Comparison of ENCODE assay signal across 12 mouse cellular contexts in genomic region chr5:143975631-143975933, GRCm38 (mm10). TPM values are rescaled to one million over a fixed set of nuclear protein-coding genes. Genes with fewer than 3 reads are reported as not detected.
DNase-seq lines count a peak whose midpoint lies in the region; ATAC-seq and TF ChIP-seq lines count a peak whose summit lies in the region.
"Had no signal": no experiment of that assay in that cellular context is flagged by ENCODE, and none has a peak within 500 bp of the region (broad histone marks: within the 10 kb centered on the region; RNA-seq: fewer than 3 reads in every experiment).

No protein-coding gene starts in this region.

- no peak overlapping the region for H3K27ac ChIP-seq in hindbrain, embryonic 12.5 days
- H3K27ac ChIP-seq in hindbrain, embryonic 10.5 days = no peak overlapping the region
- H3K27ac ChIP-seq in stomach, embryonic 14.5 days (ENCODE audit: low read length) = no peak overlapping the region
- no peak overlapping the region for H3K27ac ChIP-seq in stomach, postnatal 0 days (replicated peaks)
- H3K27ac ChIP-seq in liver, embryonic 15.5 days (replicated peaks) = peak overlapping the region; percentile 91
- H3K27ac ChIP-seq in midbrain, embryonic 16.5 days (ENCODE audit: low read length) = no peak overlapping the region

- peak; percentile 13; the same call in 1 of the 2 replicates for ATAC-seq in hindbrain, embryonic 12.5 days (ENCODE audit: low FRiP score)
- peak; percentile 26; the same call in 1 of the 2 replicates for ATAC-seq in stomach, embryonic 14.5 days (ENCODE audit: insufficient number of reproducible peaks, insufficient read depth, low FRiP score, low read depth)
- ATAC-seq in stomach, postnatal 0 days (ENCODE audit: low FRiP score, low TSS enrichment) = no peak; the same call in 1 of the 2 replicates
- ATAC-seq in liver, embryonic 15.5 days (ENCODE audit: insufficient read depth) = peak; percentile 11
- no peak for ATAC-seq in midbrain, embryonic 16.5 days

- no peak overlapping the region for H3K4me2 ChIP-seq in hindbrain, embryonic 12.5 days (replicated peaks)
- no peak overlapping the region for H3K4me2 ChIP-seq in stomach, embryonic 14.5 days (replicated peaks; ENCODE audit: low read depth, low read length)
- H3K4me2 ChIP-seq in stomach, postnatal 0 days (replicated peaks; ENCODE audit: low read depth) = no peak overlapping the region
- peak overlapping the region; percentile 63 for H3K4me2 ChIP-seq in liver, embryonic 15.5 days
- H3K4me2 ChIP-seq in midbrain, embryonic 16.5 days (ENCODE audit: low read length) = no peak overlapping the region

- WGBS in hindbrain, embryonic 12.5 days = 83% methylated on average over 2 of the region's 2 CpGs
- WGBS in hindbrain, embryonic 10.5 days = 78% methylated on average over 2 of the region's 2 CpGs
- WGBS in stomach, embryonic 14.5 days = 59% methylated on average over 2 of the region's 2 CpGs
- WGBS in stomach, postnatal 0 days = 45% methylated on average over 2 of the region's 2 CpGs
- WGBS in liver, embryonic 15.5 days (ENCODE audit: insufficient replicate concordance) = 26% methylated on average over 2 of the region's 2 CpGs
- WGBS in midbrain, embryonic 16.5 days = 70% methylated on average over 2 of the region's 2 CpGs

- no peaks in the 10 kb centered on the region for H3K9me3 ChIP-seq in hindbrain, embryonic 12.5 days (replicated peaks)
- no peaks in the 10 kb centered on the region for H3K9me3 ChIP-seq in hindbrain, embryonic 10.5 days
- no peaks in the 10 kb centered on the region for H3K9me3 ChIP-seq in stomach, embryonic 14.5 days (ENCODE audit: control insufficient read depth, low read depth, low read length)
- no peaks in the 10 kb centered on the region for H3K9me3 ChIP-seq in stomach, postnatal 0 days (ENCODE audit: control insufficient read depth, low read length)
- no peaks in the 10 kb centered on the region for H3K9me3 ChIP-seq in liver, embryonic 15.5 days (replicated peaks)
- H3K9me3 ChIP-seq in midbrain, embryonic 16.5 days (replicated peaks; ENCODE audit: control insufficient read depth, low read length, poor library complexity, severe bottlenecking) = no peaks in the 10 kb centered on the region

- no peak overlapping the region for H3K9ac ChIP-seq in hindbrain, embryonic 12.5 days
- H3K9ac ChIP-seq in stomach, embryonic 14.5 days (replicated peaks; ENCODE audit: low read depth, low read length) = no peak overlapping the region
- no peak overlapping the region for H3K9ac ChIP-seq in stomach, postnatal 0 days (ENCODE audit: low read length)
- H3K9ac ChIP-seq in liver, embryonic 15.5 days = no peak overlapping the region
- no peak overlapping the region for H3K9ac ChIP-seq in midbrain, embryonic 16.5 days (ENCODE audit: low read depth, low read length)

- TF ChIP-seq CTCF in stomach, postnatal 0 days (IDR thresholded peaks at IDR 0.05; ENCODE audit: low read depth) = no peak

- H3K27me3 ChIP-seq in hindbrain, embryonic 12.5 days = no peaks in the 10 kb centered on the region
- H3K27me3 ChIP-seq in hindbrain, embryonic 10.5 days (ENCODE audit: insufficient read depth, poor library complexity, severe bottlenecking) = no peaks in the 10 kb centered on the region
- H3K27me3 ChIP-seq in stomach, embryonic 14.5 days (ENCODE audit: control insufficient read depth, insufficient read depth, low read length) = no peaks in the 10 kb centered on the region
- H3K27me3 ChIP-seq in stomach, postnatal 0 days (ENCODE audit: control insufficient read depth, insufficient read depth, low read length) = no peaks in the 10 kb centered on the region
- H3K27me3 ChIP-seq in liver, embryonic 15.5 days = no peaks in the 10 kb centered on the region; the same call in 1 of the 2 replicates
- H3K27me3 ChIP-seq in midbrain, embryonic 16.5 days (ENCODE audit: control insufficient read depth, insufficient read depth, low read depth, low read length) = no peaks in the 10 kb centered on the region
- H3K27me3 ChIP-seq: CH12.LX had no signal

- peaks cover 3% of the 10 kb centered on the region; the same call in 1 of the 2 replicates for H3K4me1 ChIP-seq in hindbrain, embryonic 12.5 days
- 0 out of 2 replicates have a peak, but pooled peaks cover 2% of the 10 kb centered on the region for H3K4me1 ChIP-seq in hindbrain, embryonic 10.5 days (replicated peaks)
- H3K4me1 ChIP-seq in stomach, embryonic 14.5 days (ENCODE audit: control insufficient read depth, insufficient read depth, low read length) = no peaks in the 10 kb centered on the region
- no peaks in the 10 kb centered on the region for H3K4me1 ChIP-seq in stomach, postnatal 0 days (replicated peaks; ENCODE audit: control insufficient read depth, insufficient read depth)
- peaks cover 59% of the 10 kb centered on the region for H3K4me1 ChIP-seq in liver, embryonic 15.5 days (replicated peaks)
- no peaks in the 10 kb centered on the region for H3K4me1 ChIP-seq in midbrain, embryonic 16.5 days (ENCODE audit: control insufficient read depth, insufficient read depth, low read length)

- no peak for DNase-seq in hindbrain, embryonic 10.5 days (ENCODE audit: low spot score)
- DNase-seq in stomach, postnatal 0 days (ENCODE audit: low spot score) = no peak
- no peak for DNase-seq in urinary bladder, adult 2 months (ENCODE audit: low spot score)

- TF ChIP-seq EP300 in stomach, postnatal 0 days (optimal IDR thresholded peaks at IDR 0.05) = no peak

- no peak overlapping the region for H3K4me3 ChIP-seq in hindbrain, embryonic 12.5 days
- H3K4me3 ChIP-seq in hindbrain, embryonic 10.5 days = no peak overlapping the region
- no peak overlapping the region for H3K4me3 ChIP-seq in stomach, embryonic 14.5 days (ENCODE audit: low read depth, low read length)
- no peak overlapping the region for H3K4me3 ChIP-seq in stomach, postnatal 0 days (ENCODE audit: low read depth, low read length)
- H3K4me3 ChIP-seq in liver, embryonic 15.5 days (replicated peaks) = no peak overlapping the region
- H3K4me3 ChIP-seq in midbrain, embryonic 16.5 days (ENCODE audit: low read depth, low read length) = no peak overlapping the region

- no peaks in the 10 kb centered on the region for H3K36me3 ChIP-seq in hindbrain, embryonic 12.5 days
- H3K36me3 ChIP-seq in hindbrain, embryonic 10.5 days = no peaks in the 10 kb centered on the region
- H3K36me3 ChIP-seq in stomach, embryonic 14.5 days (ENCODE audit: control insufficient read depth, insufficient read depth, low read length) = no peaks in the 10 kb centered on the region
- H3K36me3 ChIP-seq in stomach, postnatal 0 days (ENCODE audit: control insufficient read depth, insufficient read depth, low read length) = no peaks in the 10 kb centered on the region
- no peaks in the 10 kb centered on the region for H3K36me3 ChIP-seq in liver, embryonic 15.5 days (replicated peaks)
- H3K36me3 ChIP-seq in midbrain, embryonic 16.5 days (ENCODE audit: control insufficient read depth, insufficient read depth, low read length) = no peaks in the 10 kb centered on the region

RNA-seq across cellular contexts. Expression of gene Ccz1, which starts 39.1 kb away (rescaled TPM):
- 99.4 and 108 TPM in 2 replicates for polyA plus RNA-seq in hindbrain, embryonic 12.5 days (2016; fragmentation: Nextera tagmentation; extraction: Ambion mirVana)
- 94.2 and 95.5 TPM in 2 replicates for polyA plus RNA-seq in hindbrain, embryonic 10.5 days (2016; fragmentation: Nextera tagmentation; extraction: Ambion mirVana)
- 78.0 and 80.7 TPM in 2 replicates for polyA plus RNA-seq in stomach, embryonic 14.5 days (2014; fragmentation: Nextera tagmentation; extraction: Ambion mirVana)
- polyA plus RNA-seq in stomach, postnatal 0 days (2015; fragmentation: Nextera tagmentation; extraction: Ambion mirVana) = 57.1 and 59.6 TPM in 2 replicates
- polyA plus RNA-seq in liver, embryonic 15.5 days (2015; fragmentation: Nextera tagmentation; extraction: Ambion mirVana) = 32.9 and 35.7 TPM in 2 replicates
- polyA plus RNA-seq in urinary bladder, adult 2 months (2012; rRNA removed) = 38.6 and 40.0 TPM in 2 replicates
- 82.5 and 82.7 TPM in 2 replicates for polyA plus RNA-seq in midbrain, embryonic 16.5 days (2015; fragmentation: Nextera tagmentation; extraction: Ambion mirVana)

RNA-seq across cellular contexts. Expression of gene Rsph10b, which starts 42.7 kb away (rescaled TPM):
- polyA plus RNA-seq in hindbrain, embryonic 12.5 days (2016; fragmentation: Nextera tagmentation; extraction: Ambion mirVana) = 2.4 and 2.6 TPM in 2 replicates
- polyA plus RNA-seq in hindbrain, embryonic 10.5 days (2016; fragmentation: Nextera tagmentation; extraction: Ambion mirVana) = 1.1 and 1.3 TPM in 2 replicates
- 0.60 and 1.4 TPM in 2 replicates for polyA plus RNA-seq in stomach, embryonic 14.5 days (2014; fragmentation: Nextera tagmentation; extraction: Ambion mirVana)
- polyA plus RNA-seq in stomach, postnatal 0 days (2015; fragmentation: Nextera tagmentation; extraction: Ambion mirVana) = 0.19 and 0.27 TPM in 2 replicates
- polyA plus RNA-seq in liver, embryonic 15.5 days (2015; fragmentation: Nextera tagmentation; extraction: Ambion mirVana) = 0.40 and 0.70 TPM in 2 replicates
- 2.6 and 2.8 TPM in 2 replicates for polyA plus RNA-seq in urinary bladder, adult 2 months (2012; rRNA removed)
- 3.6 TPM in 2 replicates for polyA plus RNA-seq in midbrain, embryonic 16.5 days (2015; fragmentation: Nextera tagmentation; extraction: Ambion mirVana)

RNA-seq across cellular contexts. Expression of gene Gm42421, which starts 47.6 kb away (rescaled TPM):
- 1.2 and 1.9 TPM in 2 replicates for polyA plus RNA-seq in hindbrain, embryonic 12.5 days (2016; fragmentation: Nextera tagmentation; extraction: Ambion mirVana)
- 0.56 and 0.77 TPM in 2 replicates for polyA plus RNA-seq in hindbrain, embryonic 10.5 days (2016; fragmentation: Nextera tagmentation; extraction: Ambion mirVana)
- 0.65 TPM in 1 of 2 replicates, not detected in the other for polyA plus RNA-seq in stomach, embryonic 14.5 days (2014; fragmentation: Nextera tagmentation; extraction: Ambion mirVana)
- polyA plus RNA-seq in stomach, postnatal 0 days (2015; fragmentation: Nextera tagmentation; extraction: Ambion mirVana) = 0.28 TPM in 1 of 2 replicates, not detected in the other
- 0.20 and 0.33 TPM in 2 replicates for polyA plus RNA-seq in liver, embryonic 15.5 days (2015; fragmentation: Nextera tagmentation; extraction: Ambion mirVana)
- polyA plus RNA-seq in urinary bladder, adult 2 months (2012; rRNA removed) = 1.2 TPM in 2 replicates
- 1.4 and 1.8 TPM in 2 replicates for polyA plus RNA-seq in midbrain, embryonic 16.5 days (2015; fragmentation: Nextera tagmentation; extraction: Ambion mirVana)
- polyA plus RNA-seq: kidney, embryonic 16.5 days had no signal

RNA-seq across cellular contexts. Expression of gene Ocm, which starts 50.9 kb away (rescaled TPM):
- polyA plus RNA-seq in hindbrain, embryonic 12.5 days (2016; fragmentation: Nextera tagmentation; extraction: Ambion mirVana) = not detected in 2 replicates
- not detected in 2 replicates for polyA plus RNA-seq in hindbrain, embryonic 10.5 days (2016; fragmentation: Nextera tagmentation; extraction: Ambion mirVana)
- 0.55 TPM in 1 of 2 replicates, not detected in the other for polyA plus RNA-seq in stomach, embryonic 14.5 days (2014; fragmentation: Nextera tagmentation; extraction: Ambion mirVana)
- 0.16 and 0.23 TPM in 2 replicates for polyA plus RNA-seq in stomach, postnatal 0 days (2015; fragmentation: Nextera tagmentation; extraction: Ambion mirVana)
- not detected in 2 replicates for polyA plus RNA-seq in liver, embryonic 15.5 days (2015; fragmentation: Nextera tagmentation; extraction: Ambion mirVana)
- polyA plus RNA-seq in urinary bladder, adult 2 months (2012; rRNA removed) = not detected in 2 replicates
- not detected in 2 replicates for polyA plus RNA-seq in midbrain, embryonic 16.5 days (2015; fragmentation: Nextera tagmentation; extraction: Ambion mirVana)
- polyA plus RNA-seq: brain, embryonic 14.5 days; cerebellum, adult 2 months; limb, embryonic 11.5 days had no signal

Comparison
In these comparisons a context has a peak if more than half of its experiments do, and no peak if none do; other contexts are left out.
1. ATAC-seq: peak in hindbrain, embryonic 12.5 days (single experiment), stomach, embryonic 14.5 days (single experiment) and liver, embryonic 15.5 days (single experiment); none in stomach, postnatal 0 days (single experiment) and midbrain, embryonic 16.5 days (single experiment).